Mouse (Mus musculus) CH12.LX (cell line): ENCODE data around the gene Crtc2.

Experiments used
- CTCF ChIP-seq, 2 experiments: IDR thresholded peaks in 1 of 2; conservative IDR thresholded peaks in 1 of 2; 2 replicates each; pipeline ENCODE4 v1.5.1; 2011 to 2012; ENCODE audit warnings: low read depth in 2 of 2, low read length in 2 of 2, improper control_type of control experiment in 1 of 2, inconsistent platforms in 1 of 2, mild to moderate bottlenecking in 1 of 2, moderate library complexity in 1 of 2
- EP300 ChIP-seq: IDR thresholded peaks from 2 replicates; pipeline ENCODE4 v1.6.1; 2011; ENCODE audit warnings: low read length, improper control_type of control experiment
- ETS1 ChIP-seq: conservative IDR thresholded peaks from 2 replicates; pipeline ENCODE4 v1.6.1; 2012; ENCODE audit warnings: low read depth, mild to moderate bottlenecking, inconsistent platforms, low read length, improper control_type of control experiment, moderate library complexity
- POLR2A ChIP-seq: IDR thresholded peaks from 2 replicates; pipeline ENCODE4 v1.6.1; 2011; ENCODE audit warnings: low read depth, mild to moderate bottlenecking, improper control_type of control experiment, low read length
- TBP ChIP-seq: conservative IDR thresholded peaks from 2 replicates; pipeline ENCODE4 v1.6.1; 2011; ENCODE audit warnings: low read depth, low read length, improper control_type of control experiment
- USF1 ChIP-seq: IDR thresholded peaks from 2 replicates; pipeline ENCODE4 v1.6.1; 2014; ENCODE audit warnings: low read depth, mild to moderate bottlenecking, inconsistent platforms, low read length, improper control_type of control experiment
- USF2 ChIP-seq: conservative IDR thresholded peaks from 2 replicates; pipeline ENCODE4 v1.6.1; 2011; ENCODE audit warnings: low read depth, low read length, improper control_type of control experiment

GRCm38 (mm10) chr3:90266901-90267775 is 13.2 kb downstream of the Crtc2 start:
- TF ChIP-seq CTCF (conservative IDR thresholded peaks at IDR 0.05 in 1 of 2, IDR thresholded peaks at IDR 0.05 in 1 of 2; ENCODE audit: low read depth in 2 of 2, low read length in 2 of 2) (no peak), USF1 (no peak), EP300 (no peak), POLR2A (no peak), TBP (no peak), ETS1 (no peak), USF2 (no peak)
